Mouse (Mus musculus) heart, embryonic 13.5 days (tissue): Measurements from ENCODE around the gene Mzf1. TPM values are rescaled to one million over a fixed set of nuclear protein-coding genes. Genes with fewer than 3 reads are reported as not detected.
A peak's percentile ranks its signal among the peaks of the same experiment; 100 is the strongest.

Experiments
- ATAC-seq: fragments of 200-750 bp; cut with Nextera tagmentation; 2 replicates; pipeline ENCODE4 v1.8.0; 2017; ENCODE audit warnings: moderate TSS enrichment; ENCODE audit not compliant: insufficient number of reproducible peaks, low FRiP score, low TSS enrichment; ENCODE audit errors: extremely low read depth
- H3K27ac ChIP-seq: fragments of 300-500 bp; sonication (generic); replicated peaks from 2 replicates; pipeline ENCODE4 v1.5.1; 2015; ENCODE audit warnings: moderate library complexity, mild to moderate bottlenecking, inconsistent platforms
- H3K27me3 ChIP-seq: fragments of 300-500 bp; sonication (generic); replicated peaks from 2 replicates; pipeline ENCODE4 v1.6.1; 2015; ENCODE audit warnings: mild to moderate bottlenecking, inconsistent platforms
- H3K36me3 ChIP-seq: fragments of 300-500 bp; sonication (generic); 2 replicates; pipeline ENCODE4 v1.6.1; 2015; ENCODE audit warnings: mild to moderate bottlenecking, inconsistent platforms
- H3K4me1 ChIP-seq: fragments of 300-500 bp; sonication (generic); 2 replicates; pipeline ENCODE4 v1.6.1; 2015; ENCODE audit warnings: inconsistent platforms
- H3K4me2 ChIP-seq: fragments of 300-500 bp; sonication (generic); 2 replicates; pipeline ENCODE4 v1.6.1; 2015; ENCODE audit warnings: inconsistent platforms, mild to moderate bottlenecking, moderate library complexity
- H3K4me3 ChIP-seq: fragments of 300-500 bp; sonication (generic); 2 replicates; pipeline ENCODE4 v1.5.1; 2015; ENCODE audit warnings: moderate library complexity, mild to moderate bottlenecking, inconsistent platforms
- H3K9ac ChIP-seq: fragments of 300-500 bp; sonication (generic); 2 replicates; pipeline ENCODE4 v1.6.1; 2015; ENCODE audit warnings: inconsistent platforms, mild to moderate bottlenecking, moderate library complexity
- H3K9me3 ChIP-seq: fragments of 300-500 bp; sonication (generic); 2 replicates; pipeline ENCODE4 v1.6.1; 2016; ENCODE audit warnings: inconsistent platforms
- WGBS: fragments of 180-500 bp; shearing (Covaris S2); methylation state at CpG from one replicate; pipeline ENCODE4 v1.1.7; 2015; ENCODE audit warnings: mixed read lengths; 5-methylcytosine and 5-hydroxymethylcytosine counted together
- polyA plus RNA-seq: library from polyadenylated mRNA; unstranded; fragments of >200 nt; fragmentation: Nextera tagmentation; extraction: Ambion mirVana; gene quantifications from 2 replicates; pipeline ENCODE4 v1.2.1, GENCODE M21; 2015

Mzf1 gene
- polyA plus RNA-seq, 1 experiment from 2014 or later = 1.7 TPM

DNA sequence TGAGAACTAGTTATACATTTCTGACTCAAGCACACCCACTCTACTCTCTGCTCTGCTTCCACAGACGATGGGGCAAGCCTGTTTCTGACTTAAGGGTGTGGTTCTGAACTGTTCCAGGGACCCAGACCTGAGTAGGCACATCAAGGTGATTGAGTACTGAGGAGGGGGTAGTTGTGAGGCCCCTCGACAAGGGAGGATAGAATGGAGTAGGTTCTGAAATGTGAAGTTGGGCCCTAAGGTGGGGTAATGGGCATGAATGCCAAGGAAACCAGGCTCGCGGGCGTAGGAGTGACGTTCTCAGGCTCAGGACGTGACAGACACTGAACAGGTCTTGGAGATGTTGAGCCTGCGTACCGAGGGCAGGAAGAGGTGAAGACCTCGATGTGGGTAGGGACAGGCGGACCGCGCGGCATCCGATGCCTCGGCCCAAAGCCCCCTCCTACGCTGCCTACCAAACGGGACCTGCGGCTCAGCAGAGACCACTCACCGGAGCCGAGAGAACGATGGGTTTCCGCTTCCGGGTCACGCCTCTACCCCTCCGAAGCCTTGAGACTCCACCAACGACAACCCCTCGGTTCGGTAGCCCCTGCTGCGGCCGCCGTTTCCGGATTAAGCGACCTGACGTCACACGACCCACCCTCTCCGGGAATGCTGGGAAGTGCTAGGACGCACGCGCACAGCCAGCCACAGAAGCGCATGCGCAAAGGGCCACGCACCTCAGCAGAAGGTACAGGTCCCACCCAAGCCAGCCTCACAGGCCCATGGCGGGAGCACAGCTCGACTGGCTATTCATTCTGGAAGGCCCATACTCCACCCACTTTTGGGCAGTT, 20.2 kb downstream of the Mzf1 start, which contains the start of gene Chmp2a:
Chmp2a (minus strand) TSS at position 660 of the 830 bp plus-strand sequence.
- Histone ChIP-seq H3K9me3 (no peaks in the 10 kb centered on the region), H3K4me2 (peak within 1 kb of the TSS; percentile 96), H3K36me3 (peaks cover 63% of the 10 kb centered on the region), H3K4me3 (peak within 1 kb of the TSS; percentile 87), H3K9ac (peak within 1 kb of the TSS; percentile 94), H3K27me3 (no peaks in the 10 kb centered on the region), H3K4me1 (peaks cover 44% of the 10 kb centered on the region), H3K27ac (peak within 1 kb of the TSS; percentile 93)
- under 1% methylated on average over 45 of the region's 45 CpGs for WGBS
- ATAC-seq = peak; percentile 74

DNA sequence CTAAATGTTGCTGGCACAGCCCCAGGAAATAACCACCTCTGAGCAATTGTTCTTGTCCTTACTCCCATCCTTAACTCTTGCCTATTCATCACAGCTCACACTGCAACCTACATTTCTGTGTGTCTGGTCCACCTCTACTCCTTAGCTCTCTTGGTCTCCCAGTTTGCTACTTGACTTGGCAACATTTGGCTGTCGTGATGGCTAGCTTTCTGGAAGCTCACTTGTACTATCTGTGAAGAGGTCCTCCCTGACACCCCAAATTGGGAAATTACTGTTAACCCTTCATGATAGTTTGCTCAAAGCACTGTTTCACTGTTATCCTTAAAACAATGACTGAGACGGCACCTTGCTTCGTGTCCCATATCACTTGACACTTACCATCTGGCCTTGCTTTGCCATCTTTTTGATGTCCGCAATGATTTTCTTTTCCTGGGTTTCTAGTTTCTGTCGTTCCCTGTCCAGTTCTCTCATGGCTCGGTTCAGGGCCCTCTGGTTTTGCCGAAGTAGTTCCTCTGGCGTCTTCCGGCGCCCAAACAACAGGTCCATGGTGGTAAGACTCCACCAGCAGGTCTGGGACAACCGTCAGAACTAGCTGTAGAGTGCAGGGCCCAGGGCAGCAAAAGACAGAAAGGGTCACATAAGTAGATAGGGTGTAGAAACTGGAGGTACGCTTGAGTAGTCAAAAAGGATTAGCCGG, 21.0 kb downstream of the Mzf1 start:
- Histone ChIP-seq H3K4me3 (peak overlapping the region; percentile 87), H3K9me3 (no peaks in the 10 kb centered on the region), H3K9ac (peak overlapping the region; percentile 94), H3K36me3 (peaks cover 70% of the 10 kb centered on the region), H3K27ac (peak overlapping the region; percentile 93), H3K4me1 (peaks cover 37% of the 10 kb centered on the region), H3K27me3 (no peaks in the 10 kb centered on the region), H3K4me2 (peak overlapping the region; percentile 96)
- 43% methylated on average over 13 of the region's 13 CpGs for WGBS
- no peak for ATAC-seq

DNA sequence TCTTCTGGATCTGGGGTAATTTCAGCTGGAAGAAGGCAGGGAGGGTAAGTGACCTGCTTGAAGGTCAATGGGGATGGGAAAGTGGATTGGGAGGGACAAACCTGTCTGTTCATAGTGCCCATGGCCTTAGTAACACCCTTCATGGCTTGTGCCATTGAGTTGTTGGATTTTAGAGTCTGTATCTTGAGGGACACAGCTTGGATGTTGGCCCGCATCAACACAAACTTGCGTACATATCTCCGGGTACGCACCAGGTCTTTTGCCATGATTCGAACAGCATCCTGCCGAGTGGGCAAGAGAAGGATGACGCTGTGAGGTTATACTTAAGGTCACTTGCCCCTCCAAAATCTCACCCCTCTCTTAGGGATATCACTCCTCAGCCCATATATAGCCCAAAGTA, 22.0 kb downstream of the Mzf1 start:
- H3K4me1 ChIP-seq = peaks cover 37% of the 10 kb centered on the region

DNA sequence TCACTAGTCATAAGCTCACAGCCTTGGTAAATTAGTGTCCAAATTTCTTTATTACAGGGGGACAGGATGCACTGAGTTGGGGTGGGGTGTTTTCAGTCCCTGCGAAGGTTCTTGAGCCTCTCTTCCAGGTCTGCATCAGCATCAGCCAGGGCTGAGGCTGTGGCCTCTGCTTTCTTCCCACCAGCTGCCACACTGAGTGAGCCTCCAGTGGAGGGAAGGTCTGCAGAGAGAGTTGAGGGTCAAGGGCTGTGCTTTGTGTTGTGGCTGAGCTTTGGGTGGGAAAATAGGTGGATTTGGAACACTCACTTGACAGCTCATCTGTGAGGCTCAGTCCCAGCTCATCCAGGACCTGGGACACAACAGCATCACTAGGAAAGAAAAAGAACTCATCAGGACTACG, 22.6 kb downstream of the Mzf1 start:
- H3K4me1 ChIP-seq = peaks cover 43% of the 10 kb centered on the region
- no peaks in the 10 kb centered on the region for H3K27me3 ChIP-seq
- 88% methylated on average over 2 of the region's 2 CpGs for WGBS
- H3K9me3 ChIP-seq = no peaks in the 10 kb centered on the region
- no peak overlapping the region for H3K9ac ChIP-seq
- no peak overlapping the region for H3K4me2 ChIP-seq
- H3K4me3 ChIP-seq = no peak overlapping the region
- H3K36me3 ChIP-seq = peaks cover 86% of the 10 kb centered on the region
- no peak for ATAC-seq
- no peak overlapping the region for H3K27ac ChIP-seq

More for the DNA sequence above, 22.0 kb downstream of the Mzf1 start:
- no peak overlapping the region for H3K4me2 ChIP-seq
- H3K27me3 ChIP-seq = no peaks in the 10 kb centered on the region
- WGBS = 91% methylated on average over 7 of the region's 7 CpGs
- no peak overlapping the region for H3K4me3 ChIP-seq
- no peaks in the 10 kb centered on the region for H3K9me3 ChIP-seq
- peaks cover 81% of the 10 kb centered on the region for H3K36me3 ChIP-seq
- H3K27ac ChIP-seq = no peak overlapping the region
- no peak overlapping the region; the same call in 1 of the 2 replicates for H3K9ac ChIP-seq
- no peak for ATAC-seq

DNA sequence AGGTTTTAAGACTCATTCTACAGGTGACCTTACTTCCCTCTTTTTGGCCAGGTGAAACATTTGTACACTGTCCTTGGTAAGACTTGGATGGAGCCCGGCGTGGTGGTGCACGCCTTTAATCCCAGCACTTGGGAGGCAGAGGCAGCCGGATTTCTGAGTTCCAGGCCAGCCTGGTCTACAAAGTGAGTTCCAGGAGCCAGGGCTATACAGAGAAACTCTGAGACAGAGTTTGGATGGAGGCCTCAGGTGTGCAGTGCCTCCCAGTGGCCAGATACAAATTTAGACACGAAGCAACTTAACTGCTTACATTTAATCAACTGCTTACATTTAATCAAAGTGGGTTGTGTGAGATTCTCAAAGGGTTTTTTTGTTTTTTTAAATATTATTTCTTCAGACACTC, 23.5 kb downstream of the Mzf1 start:
- WGBS = 73% methylated on average over 5 of the region's 5 CpGs
- Histone ChIP-seq H3K36me3 (peaks cover 90% of the 10 kb centered on the region), H3K27ac (no peak overlapping the region), H3K4me3 (no peak overlapping the region), H3K9me3 (no peaks in the 10 kb centered on the region), H3K4me2 (no peak overlapping the region), H3K4me1 (peaks cover 43% of the 10 kb centered on the region), H3K9ac (no peak overlapping the region), H3K27me3 (no peaks in the 10 kb centered on the region)
- no peak for ATAC-seq

DNA sequence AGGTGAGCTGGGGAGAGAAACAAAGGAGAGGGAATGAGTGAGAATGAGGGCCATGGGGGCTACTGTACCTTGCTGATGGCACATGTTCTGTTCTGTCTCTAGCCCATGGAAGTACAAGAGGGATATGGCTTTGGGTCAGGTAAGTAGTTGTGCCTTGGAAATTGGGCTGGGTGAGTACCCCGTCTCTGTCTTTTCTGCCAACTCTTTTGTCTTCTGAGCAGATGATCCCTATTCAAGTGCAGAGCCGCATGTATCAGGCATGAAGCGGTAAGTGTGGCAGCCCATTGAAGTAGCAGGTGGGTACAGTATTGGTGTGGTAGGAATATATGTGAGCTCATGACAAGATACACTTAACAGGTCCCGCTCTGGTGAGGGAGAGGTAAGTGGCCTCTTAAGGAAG, 25.6 kb downstream of the Mzf1 start:
- Histone ChIP-seq H3K4me2 (no peak overlapping the region), H3K36me3 (peaks cover 86% of the 10 kb centered on the region), H3K27ac (no peak overlapping the region), H3K9me3 (no peaks in the 10 kb centered on the region), H3K4me1 (peaks cover 35% of the 10 kb centered on the region), H3K9ac (peak overlapping the region; percentile 14; the same call in 1 of the 2 replicates), H3K4me3 (no peak overlapping the region), H3K27me3 (no peaks in the 10 kb centered on the region)
- 88% methylated on average over 4 of the region's 4 CpGs for WGBS
- no peak for ATAC-seq

DNA sequence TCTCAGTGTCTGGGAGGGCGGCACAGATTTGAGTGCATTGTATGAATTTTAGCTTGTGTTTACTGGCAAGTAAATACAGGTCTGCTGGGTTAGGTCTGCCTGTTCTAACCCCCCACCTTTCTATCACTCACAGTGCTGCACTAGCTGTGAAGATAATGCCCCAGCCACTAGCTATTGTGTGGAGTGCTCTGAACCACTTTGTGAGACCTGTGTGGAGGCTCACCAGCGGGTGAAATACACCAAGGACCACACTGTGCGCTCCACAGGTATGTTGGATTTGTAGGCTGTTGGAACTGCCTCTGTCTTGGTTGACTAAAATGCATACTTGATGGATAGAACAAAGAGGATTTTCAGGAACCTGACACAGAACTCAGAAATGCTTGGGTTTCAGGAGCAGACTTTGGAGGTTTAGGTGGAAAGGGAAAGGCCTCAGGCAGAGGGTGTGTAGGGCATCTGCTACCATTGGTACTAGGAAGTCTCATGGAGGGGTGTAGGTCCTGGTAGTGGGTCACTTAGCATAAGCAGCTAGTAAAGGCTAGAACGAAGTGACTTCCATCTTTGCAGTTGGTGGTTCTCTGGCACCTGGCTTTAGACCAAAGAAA, 29.0 kb downstream of the Mzf1 start:
- peak overlapping the region; percentile 100 for H3K27ac ChIP-seq
- H3K4me2 ChIP-seq = peak overlapping the region; percentile 93
- ATAC-seq = no peak
- H3K36me3 ChIP-seq = peaks cover 54% of the 10 kb centered on the region
- no peaks in the 10 kb centered on the region for H3K9me3 ChIP-seq
- peaks cover 28% of the 10 kb centered on the region for H3K4me1 ChIP-seq
- 24% methylated on average over 4 of the region's 4 CpGs for WGBS
- no peaks in the 10 kb centered on the region for H3K27me3 ChIP-seq
- peak overlapping the region; percentile 97 for H3K4me3 ChIP-seq
- peak overlapping the region; percentile 99 for H3K9ac ChIP-seq

DNA sequence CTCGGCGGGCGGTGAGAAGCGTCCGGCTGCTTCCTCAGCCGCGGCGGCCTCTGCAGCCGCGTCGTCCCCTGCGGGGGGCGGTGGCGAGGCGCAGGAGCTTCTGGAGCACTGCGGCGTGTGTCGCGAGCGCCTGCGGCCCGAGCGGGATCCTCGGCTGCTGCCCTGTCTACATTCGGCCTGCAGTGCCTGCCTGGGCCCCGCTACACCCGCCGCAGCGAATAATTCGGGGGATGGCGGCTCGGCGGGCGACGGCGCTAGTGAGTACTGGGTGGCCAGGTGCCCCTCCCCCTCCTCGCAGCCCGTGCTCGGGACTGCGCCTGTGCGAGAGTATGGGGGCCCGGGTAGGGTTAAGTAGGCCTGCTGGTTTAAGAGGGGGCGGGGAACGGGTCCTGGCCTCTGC, 29.8 kb downstream of the Mzf1 start:
- peaks cover 46% of the 10 kb centered on the region for H3K36me3 ChIP-seq
- ATAC-seq = peak; percentile 54
- peak overlapping the region; percentile 100 for H3K27ac ChIP-seq
- peak overlapping the region; percentile 97 for H3K4me3 ChIP-seq
- peak overlapping the region; percentile 93 for H3K4me2 ChIP-seq
- 2% methylated on average over 42 of the region's 44 CpGs for WGBS
- H3K4me1 ChIP-seq = peaks cover 28% of the 10 kb centered on the region
- no peaks in the 10 kb centered on the region for H3K9me3 ChIP-seq
- H3K27me3 ChIP-seq = no peaks in the 10 kb centered on the region
- H3K9ac ChIP-seq = peak overlapping the region; percentile 99

DNA sequence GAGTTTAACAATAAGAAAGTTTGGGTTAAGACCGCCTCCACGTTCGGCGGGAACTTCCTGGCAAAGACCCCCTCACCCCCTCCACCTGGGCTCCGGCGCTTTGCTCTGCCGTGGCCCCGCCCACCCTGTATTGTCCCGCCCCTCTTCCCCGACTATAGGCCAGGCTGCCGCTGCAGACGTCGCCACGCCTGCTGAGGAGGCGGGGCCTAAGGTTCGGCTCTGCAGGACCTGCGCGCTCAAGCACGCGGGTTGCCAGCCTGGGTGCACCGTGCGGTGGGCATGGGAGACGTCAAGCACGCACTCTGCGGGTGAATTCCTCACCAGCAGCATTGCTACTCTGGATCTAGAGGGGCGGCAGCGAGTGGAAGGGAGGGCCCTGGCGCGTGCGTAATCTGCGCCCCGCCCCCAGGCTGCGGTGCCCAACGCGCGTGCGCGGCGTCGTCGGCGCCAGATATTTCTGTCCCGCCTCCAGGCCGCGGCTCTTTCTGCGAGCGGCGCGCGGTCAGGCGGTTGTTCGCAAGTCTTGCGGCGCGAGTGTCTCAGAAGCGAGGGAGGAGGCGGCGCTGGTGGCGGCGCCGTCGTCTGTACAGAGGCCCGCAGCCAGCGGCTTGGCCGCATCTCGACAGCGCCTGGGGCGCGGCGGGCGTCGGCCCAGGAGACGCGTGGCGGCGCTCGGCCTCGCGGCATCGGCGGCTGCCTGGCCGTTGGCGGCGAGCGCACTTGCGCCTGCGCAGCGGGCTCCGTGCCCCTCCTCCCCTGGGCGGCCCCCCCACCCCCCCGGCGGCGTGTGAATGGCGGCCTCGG, 30.4 kb downstream of the Mzf1 start:
- Histone ChIP-seq H3K36me3 (peaks cover 40% of the 10 kb centered on the region), H3K9me3 (no peaks in the 10 kb centered on the region), H3K4me2 (peak overlapping the region; percentile 93), H3K27ac (peak overlapping the region; percentile 100), H3K4me1 (peaks cover 28% of the 10 kb centered on the region), H3K9ac (peak overlapping the region; percentile 99), H3K27me3 (no peaks in the 10 kb centered on the region), H3K4me3 (peak overlapping the region; percentile 97)
- WGBS = under 1% methylated on average over 90 of the region's 95 CpGs
- peak; percentile 81 for ATAC-seq

DNA sequence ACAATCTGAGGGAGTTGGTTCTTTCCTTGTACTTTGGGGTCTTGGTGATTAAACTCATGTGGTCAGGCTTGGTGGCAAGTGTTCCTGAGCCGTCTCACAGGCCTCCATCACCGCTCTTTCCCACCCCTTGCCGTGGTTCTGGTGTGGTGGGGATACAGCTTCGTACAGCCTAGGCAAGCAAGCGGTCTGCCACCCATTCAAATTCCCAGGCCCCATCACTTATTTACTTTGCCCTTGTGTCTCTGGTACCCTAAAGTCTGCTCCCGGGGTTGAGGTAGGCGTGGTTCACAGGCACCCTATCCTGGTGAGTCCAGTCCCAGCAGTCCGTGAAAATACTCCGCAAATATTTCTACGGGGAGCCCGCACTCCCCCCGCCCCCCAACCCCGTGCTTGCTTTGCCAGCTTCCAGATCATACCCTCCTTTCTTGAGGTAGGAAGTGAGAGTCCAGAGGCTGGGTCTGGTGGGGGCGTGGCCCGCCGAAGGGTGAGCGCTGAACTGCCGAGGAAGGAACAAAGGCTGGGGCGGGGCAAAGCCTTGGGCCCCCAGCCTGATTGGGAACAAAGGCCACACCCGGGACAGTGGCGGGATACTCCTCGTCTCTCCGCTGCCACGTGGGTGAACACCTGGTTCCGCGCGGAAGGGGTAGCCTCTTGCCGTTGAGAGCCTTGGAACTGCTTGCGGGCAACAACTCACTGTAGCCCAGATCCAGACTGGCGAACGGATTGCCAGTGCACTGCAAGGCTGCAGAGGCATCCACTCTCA, 31.6 kb downstream of the Mzf1 start:
- H3K9me3 ChIP-seq = no peaks in the 10 kb centered on the region
- H3K4me2 ChIP-seq = peak overlapping the region; percentile 93
- H3K27ac ChIP-seq = peak overlapping the region; percentile 100
- H3K27me3 ChIP-seq = no peaks in the 10 kb centered on the region
- peak; percentile 42; the same call in 1 of the 2 replicates for ATAC-seq
- WGBS = 6% methylated on average over 31 of the region's 31 CpGs
- peak overlapping the region; percentile 99 for H3K9ac ChIP-seq
- H3K4me1 ChIP-seq = peaks cover 28% of the 10 kb centered on the region
- H3K4me3 ChIP-seq = peak overlapping the region; percentile 97
- H3K36me3 ChIP-seq = peaks cover 28% of the 10 kb centered on the region
